Mouse (Mus musculus) natural killer cell, adult 2 months (primary cell): ENCODE measurements around the gene Arl10.

Experiments
- DNase-seq, 2 experiments: peaks; one replicate each; pipeline ENCODE4 v3.0.0; 2022; ENCODE audit warnings: low spot score in 2 of 2

Arl10 gene

DNA sequence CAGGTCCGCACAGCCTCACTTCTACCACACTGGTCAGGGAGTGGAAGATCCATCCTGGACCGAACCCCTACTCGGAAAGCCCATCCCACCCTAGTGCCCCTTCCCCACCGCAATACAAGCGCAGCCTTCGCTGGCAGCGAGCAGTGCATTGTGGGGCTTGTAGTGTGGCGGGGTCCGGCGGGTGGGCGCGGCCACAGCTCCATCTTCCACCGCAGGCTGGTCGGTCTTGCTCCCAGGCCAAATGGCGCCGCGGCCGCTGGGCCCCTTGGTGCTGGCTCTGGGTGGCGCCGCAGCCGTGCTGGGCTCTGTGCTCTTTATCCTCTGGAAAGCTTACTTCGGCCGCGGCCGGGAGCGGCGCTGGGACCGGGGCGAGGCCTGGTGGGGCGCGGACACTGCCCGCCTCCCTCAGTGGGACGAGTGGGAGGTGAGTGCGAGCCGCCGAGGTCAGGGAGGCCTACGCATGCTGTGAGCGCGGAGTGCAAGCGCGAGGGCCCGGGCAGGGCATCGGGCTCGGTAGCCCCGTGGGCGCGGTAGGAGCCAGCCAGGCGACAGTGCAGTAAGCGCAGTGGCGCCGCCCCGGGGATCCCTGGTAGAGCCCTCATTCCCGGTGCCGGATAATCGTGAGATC, at the start of gene Arl10:
Arl10 (plus strand) TSS at position 162 of the 628 bp plus-strand sequence.
- peak; percentile 40 to 48 for DNase-seq

GRCm38 (mm10) chr13:54527140-54527539, 47.7 kb upstream of the Arl10 start:
- DNase-seq: no peak

- no peak for DNase-seq
Observed at GRCm38 (mm10) chr13:54532134-54532533, 42.7 kb upstream of the Arl10 start.

DNA sequence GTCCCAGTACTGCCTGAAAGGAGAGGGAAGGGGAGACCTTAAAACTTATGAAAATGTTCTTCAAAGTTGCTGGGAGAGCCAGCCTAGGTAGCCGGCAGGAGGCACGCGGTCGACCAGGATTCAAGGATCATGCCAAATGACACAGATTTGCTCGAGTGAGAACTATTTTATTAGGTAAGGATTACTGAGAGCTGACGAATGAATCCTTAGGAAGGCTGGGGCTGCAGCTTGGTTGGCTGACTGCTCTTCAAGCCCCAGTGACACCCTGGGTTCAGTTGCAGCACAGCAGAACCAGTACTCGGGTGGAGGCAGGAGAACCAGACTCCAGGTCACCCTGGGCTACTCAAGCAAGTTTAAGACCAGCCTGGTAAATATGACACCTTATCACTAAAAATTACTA, 26.8 kb upstream of the Arl10 start:
- DNase-seq: no peak

DNA sequence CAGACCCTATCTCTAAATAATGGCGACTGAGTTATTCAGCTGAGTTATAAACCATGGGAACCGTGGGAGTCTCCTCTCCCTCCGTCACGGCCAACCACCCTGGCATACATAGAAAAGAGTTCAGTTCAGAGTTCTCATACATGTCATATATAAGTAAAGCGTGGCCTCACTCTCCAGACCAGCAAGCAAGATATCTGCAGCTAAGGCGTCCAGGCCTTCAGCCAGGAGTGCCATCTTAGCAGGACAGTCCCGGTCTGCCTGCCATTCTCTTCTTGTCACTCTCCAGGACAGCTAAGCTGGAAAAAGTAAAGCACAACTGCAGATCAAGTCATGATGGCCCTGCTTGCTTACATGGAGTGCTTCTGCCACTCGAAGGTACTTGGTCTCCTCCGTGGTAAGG, 18.6 kb upstream of the Arl10 start:
- DNase-seq: no peak

DNA sequence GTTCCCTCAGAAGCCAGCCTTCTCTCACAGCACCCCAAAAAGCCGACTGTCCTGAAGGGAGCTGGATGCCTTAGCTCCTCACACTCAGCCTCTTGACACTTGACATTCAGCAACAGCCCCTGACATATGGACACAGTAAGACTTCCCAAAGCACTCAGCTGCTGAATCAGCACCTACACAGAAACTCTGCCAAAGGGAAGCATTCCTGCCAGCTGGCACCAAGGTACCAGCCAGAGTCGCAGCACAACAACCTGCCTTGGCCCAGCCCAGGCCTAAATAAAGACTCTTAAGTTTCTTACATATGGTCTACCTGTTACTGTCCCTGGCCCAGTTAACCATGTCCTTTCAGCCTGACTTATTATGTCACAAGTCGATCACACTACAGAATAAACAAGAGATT, 18.0 kb upstream of the Arl10 start:
- no peak for DNase-seq

GRCm38 (mm10) chr13:54557652-54558051, 17.2 kb upstream of the Arl10 start:
- DNase-seq: no peak

- no peak for DNase-seq
Observed at GRCm38 (mm10) chr13:54559656-54560055, 15.2 kb upstream of the Arl10 start.

GRCm38 (mm10) chr13:54560608-54561007, 14.2 kb upstream of the Arl10 start:
- no peak for DNase-seq

GRCm38 (mm10) chr13:54562562-54562961, 12.3 kb upstream of the Arl10 start:
- no peak for DNase-seq

DNA sequence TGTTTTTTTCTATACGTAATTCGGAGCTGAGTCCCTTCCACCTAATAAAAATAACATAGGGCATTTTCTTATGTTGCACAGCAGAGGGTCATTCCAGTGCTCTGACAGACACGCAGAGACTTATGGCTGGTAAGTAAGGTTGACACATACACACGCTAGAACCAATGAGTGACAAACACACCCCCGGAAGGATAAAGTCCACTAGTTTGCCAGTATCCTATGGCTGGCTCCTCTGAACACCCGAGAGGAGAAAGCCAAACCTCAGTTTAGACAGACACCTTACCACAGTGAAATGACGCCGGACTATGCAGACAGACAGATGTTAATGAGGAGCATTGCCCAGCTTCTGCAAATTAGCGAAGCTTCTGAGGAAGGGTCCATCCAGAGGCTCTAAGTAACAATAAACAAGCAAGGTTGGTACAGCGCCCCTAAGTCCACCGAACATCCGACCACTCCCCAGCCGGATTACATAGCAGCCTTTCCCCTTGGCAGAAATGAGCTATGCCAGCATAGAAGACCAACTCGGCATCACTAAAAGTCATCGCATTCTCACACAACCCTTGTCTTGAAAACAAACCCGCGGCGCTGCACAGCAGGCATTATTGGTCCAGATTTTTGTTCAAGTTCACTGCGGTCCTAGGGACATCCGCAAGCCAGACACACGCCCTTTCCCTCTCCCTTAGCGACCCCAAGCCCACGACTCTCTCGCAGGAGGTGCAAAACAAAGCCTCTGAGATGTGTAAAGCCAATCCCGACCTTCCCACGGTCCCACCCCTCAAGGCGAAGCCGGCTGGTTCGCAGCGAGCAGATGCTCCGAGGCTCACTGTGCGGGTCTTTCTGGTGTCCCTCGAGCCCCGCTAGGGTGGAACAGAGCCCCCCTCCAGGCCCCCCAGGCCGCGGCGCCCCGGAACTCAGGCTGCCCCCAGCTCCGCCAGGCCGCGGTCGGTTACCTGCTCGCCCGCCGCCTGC, 10.3 kb upstream of the Arl10 start:
- peak in 1 of 2 experiments; percentile 3 for DNase-seq

- DNase-seq: peak; percentile 90 to 92
Observed at GRCm38 (mm10) chr13:54565201-54565581, 9.6 kb upstream of the Arl10 start, which contains the start of gene 4833439L19Rik. TSS of gene 4833439L19Rik (minus strand) at chr13:54565435.

DNA sequence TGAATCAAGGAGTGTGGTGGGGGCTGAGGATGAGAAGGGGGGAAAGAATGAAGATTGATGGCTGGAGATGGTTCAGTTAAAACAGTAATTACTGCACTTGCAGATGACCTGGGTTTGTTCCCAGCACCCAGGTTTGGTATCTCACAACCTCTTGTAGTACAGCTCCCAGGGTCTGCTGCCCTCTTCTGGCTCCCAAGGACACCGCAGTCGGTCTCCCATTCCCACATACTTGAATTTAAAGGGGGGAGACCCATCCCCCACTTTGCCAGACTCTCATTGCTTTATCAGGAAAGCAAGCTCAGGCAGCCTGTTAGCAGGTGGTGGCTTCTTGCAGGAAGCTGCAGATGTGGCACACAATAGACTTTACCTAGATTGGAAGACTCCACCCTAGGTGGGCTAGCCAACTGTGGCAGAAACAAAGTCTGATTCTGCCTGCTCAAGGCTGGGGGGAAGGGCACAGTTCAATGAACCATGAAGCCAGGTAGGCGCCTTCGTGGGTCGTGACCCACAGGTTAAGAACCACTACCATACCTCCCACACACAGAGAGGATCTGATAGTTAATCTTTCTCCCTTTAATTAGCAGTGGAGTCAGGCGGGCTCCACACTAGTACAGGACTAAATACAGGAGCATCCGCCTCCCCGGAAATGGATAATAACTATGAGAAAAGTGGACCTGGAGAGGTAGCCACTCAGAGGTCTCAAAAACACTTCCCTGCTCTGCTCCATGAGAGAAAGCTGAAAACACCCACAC, 9.0 kb upstream of the Arl10 start:
- DNase-seq: no peak

GRCm38 (mm10) chr13:54568380-54568779, 6.4 kb upstream of the Arl10 start:
- no peak for DNase-seq

DNA sequence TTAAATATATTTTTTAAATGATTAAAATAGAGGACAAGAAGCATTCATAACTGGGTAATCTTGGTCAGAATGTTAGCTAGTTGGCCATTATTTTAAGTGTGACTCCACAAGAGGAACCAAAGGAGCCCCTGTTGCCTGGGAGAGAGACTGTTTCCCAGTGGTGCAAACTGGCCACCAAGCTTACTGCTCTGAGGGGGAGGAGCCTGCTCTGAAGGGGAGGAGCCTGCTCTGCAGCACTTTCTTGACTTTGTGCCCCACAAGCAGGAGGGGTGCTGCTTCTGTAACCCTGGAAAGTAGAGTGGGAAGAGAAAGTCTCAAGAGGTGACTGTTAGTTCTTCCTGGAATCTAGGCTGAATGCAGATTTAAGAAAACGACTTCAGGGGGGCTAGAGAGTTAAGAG, 5.5 kb upstream of the Arl10 start:
- DNase-seq: no peak

DNA sequence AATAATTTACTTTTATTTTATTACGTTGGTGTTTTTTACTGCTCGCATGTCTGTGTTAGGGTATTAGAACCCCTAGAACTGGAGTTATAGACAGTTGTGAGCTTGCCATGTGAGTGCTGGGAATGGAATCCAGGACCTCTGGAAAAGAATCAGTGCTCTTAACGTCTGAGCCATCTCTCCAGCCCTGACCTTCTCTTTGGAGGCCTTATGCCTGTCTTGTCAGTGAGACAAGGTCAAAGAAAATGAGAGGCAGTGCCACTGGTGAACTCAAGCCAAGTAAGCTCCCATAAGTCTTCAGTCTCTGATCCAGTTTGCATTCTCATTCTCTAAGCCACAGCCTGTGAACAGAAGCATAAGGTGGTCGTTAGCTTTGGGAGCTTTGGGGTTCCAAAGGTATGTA, 4.1 kb upstream of the Arl10 start:
- DNase-seq: no peak

DNA sequence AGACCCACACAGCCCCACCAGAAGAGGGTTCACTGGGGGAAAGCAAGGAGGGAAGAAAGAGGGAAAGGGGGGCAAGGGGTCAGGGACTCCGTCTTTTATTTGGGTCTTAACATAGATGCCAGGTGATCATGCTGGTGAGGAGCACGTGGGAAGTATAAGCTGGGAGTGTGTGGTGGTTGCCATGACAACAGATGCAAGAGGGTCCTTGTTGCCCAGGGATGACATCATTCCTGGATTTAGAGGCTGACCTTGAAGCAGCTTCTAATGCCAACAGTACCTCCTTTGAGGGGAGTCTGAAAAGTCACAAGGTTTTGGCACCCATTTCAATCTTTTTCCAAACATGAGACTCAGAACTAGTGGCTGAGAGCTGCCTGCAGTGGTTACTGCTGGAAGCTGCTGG, 3.2 kb upstream of the Arl10 start:
- DNase-seq: no peak

DNA sequence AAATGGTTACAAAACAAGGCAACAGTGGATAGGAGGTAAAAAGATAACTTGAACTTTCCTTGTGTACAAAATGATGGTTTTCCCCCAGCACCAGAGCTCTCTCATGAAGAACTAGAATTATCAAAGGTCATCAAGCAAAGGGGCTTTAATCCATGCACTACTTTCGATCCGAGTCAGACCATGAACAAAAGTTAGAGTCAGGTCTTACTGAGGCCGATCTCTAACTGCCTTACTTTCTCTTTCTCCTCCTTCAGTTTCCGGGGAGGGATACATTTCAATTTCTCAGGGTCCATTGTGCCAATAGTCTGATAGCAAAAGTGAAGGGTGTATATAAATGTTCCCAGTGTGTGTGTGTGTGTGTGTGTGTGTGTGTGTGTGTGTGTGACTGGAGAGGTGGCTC, 2.2 kb upstream of the Arl10 start:
- DNase-seq: no peak

DNA sequence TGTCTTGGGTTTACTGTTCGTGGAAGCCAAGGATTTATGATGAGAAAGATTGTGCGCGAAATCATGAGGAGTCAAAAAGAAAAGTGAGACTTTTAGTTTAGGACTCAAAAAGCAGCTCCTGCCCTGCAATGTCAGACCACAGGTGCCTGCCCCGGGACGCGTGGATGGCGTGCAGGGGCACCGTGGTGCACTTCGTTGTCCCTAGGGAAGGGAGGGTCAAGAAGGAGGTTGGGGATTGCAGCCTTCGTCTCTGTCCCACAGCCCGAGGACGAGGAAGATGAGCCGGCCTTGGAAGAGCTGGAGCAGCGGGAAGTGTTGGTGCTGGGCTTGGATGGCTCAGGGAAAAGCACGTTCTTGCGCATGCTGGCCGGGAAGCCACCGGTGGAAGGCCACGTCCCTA, 674 bp downstream of the Arl10 start:
- DNase-seq: no peak

GRCm38 (mm10) chr13:54577652-54578507, 3.1 kb downstream of the Arl10 start:
- peak in 1 of 2 experiments; percentile 34 for DNase-seq

DNA sequence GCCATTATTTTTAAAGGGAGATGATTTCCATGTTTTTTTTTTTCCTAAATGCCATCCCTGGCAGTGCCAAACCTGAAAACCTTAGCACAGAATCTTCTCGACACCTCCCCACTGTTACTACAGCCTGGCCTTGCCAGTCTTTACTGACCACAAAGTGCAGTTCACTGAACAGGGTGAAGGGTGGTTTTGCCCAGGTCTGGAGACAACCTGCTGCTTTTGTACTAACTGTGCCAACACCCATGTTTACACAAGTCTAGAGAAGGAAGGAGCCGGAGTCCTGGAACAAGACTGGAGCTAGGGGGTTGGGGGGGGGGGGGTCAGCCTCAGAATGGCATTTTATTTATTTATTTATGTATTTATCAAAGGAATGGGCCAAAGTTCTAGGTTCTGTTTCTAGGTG, 6.6 kb downstream of the Arl10 start:
- no peak for DNase-seq
